Mouse (Mus musculus): ENCODE data around the gene Olfr1443.

The Olfr1443 gene

GRCm38 (mm10) chr19:12731950-12732349 lies 54.0 kb downstream of the Olfr1443 start:
- no peak for DNase-seq (ENCODE audit: low read depth in 1 of 2, low spot score in 2 of 2)

Data from monocyte, adult 2 months (primary cell).